Mouse (Mus musculus): ENCODE results near the gene Nuak2.
A peak's percentile ranks its signal among the peaks of the same experiment; 100 is the strongest.

The Nuak2 gene

GRCm38 (mm10) chr1:132355162-132355601 is 39.3 kb downstream of the Nuak2 start:
- DNase-seq: peak; percentile 87

- peak; percentile 91 for DNase-seq
These were observed 39.9 kb downstream of the Nuak2 start for GRCm38 (mm10) chr1:132355841-132356242.

GRCm38 (mm10) chr1:132356841-132357240 is 40.9 kb downstream of the Nuak2 start:
- DNase-seq: no peak

GRCm38 (mm10) chr1:132361959-132362358 is 46.0 kb downstream of the Nuak2 start:
- DNase-seq: no peak

GRCm38 (mm10) chr1:132364388-132364787 is 48.5 kb downstream of the Nuak2 start:
- no peak for DNase-seq

GRCm38 (mm10) chr1:132364896-132365557 is 49.1 kb downstream of the Nuak2 start:
- no peak for DNase-seq

- DNase-seq: no peak
These were observed 49.7 kb downstream of the Nuak2 start for GRCm38 (mm10) chr1:132365645-132366044.

- no peak for DNase-seq
These were observed 50.3 kb downstream of the Nuak2 start for GRCm38 (mm10) chr1:132366235-132366634.

GRCm38 (mm10) chr1:132366937-132367336 is 51.0 kb downstream of the Nuak2 start:
- no peak for DNase-seq

GRCm38 (mm10) chr1:132367692-132368506 is 52.0 kb downstream of the Nuak2 start:
- peak; percentile 88 for DNase-seq

GRCm38 (mm10) chr1:132370681-132371173 is 54.8 kb downstream of the Nuak2 start:
- no peak for DNase-seq

GRCm38 (mm10) chr1:132371298-132372081 is 55.6 kb downstream of the Nuak2 start:
- DNase-seq: peak; percentile 46

GRCm38 (mm10) chr1:132372354-132372753 is 56.4 kb downstream of the Nuak2 start:
- peak; percentile 17 for DNase-seq

GRCm38 (mm10) chr1:132372896-132373534 is 57.1 kb downstream of the Nuak2 start:
- DNase-seq: peak; percentile 33

GRCm38 (mm10) chr1:132374140-132374872 is 58.4 kb downstream of the Nuak2 start:
- peak; percentile 80 for DNase-seq

- DNase-seq: no peak
These were observed 58.9 kb downstream of the Nuak2 start for GRCm38 (mm10) chr1:132374873-132375244.

GRCm38 (mm10) chr1:132375256-132375655 is 59.3 kb downstream of the Nuak2 start:
- no peak for DNase-seq

- no peak for DNase-seq
These were observed 60.5 kb downstream of the Nuak2 start for GRCm38 (mm10) chr1:132376211-132377054.

- no peak for DNase-seq
These were observed 61.1 kb downstream of the Nuak2 start for GRCm38 (mm10) chr1:132377055-132377365.

- DNase-seq: no peak
These were observed 61.9 kb downstream of the Nuak2 start for GRCm38 (mm10) chr1:132377811-132378210.

GRCm38 (mm10) chr1:132380550-132381100 is 64.7 kb downstream of the Nuak2 start:
- DNase-seq: no peak

All from kidney, adult 18-20 months (tissue).